Mouse (Mus musculus) CD4-positive naive resting alpha-beta T cell, adult 57 days (primary cell): Measurements from ENCODE around the gene Ykt6. TPM values are rescaled to one million over a fixed set of nuclear protein-coding genes. Genes with fewer than 3 reads are reported as not detected.

Experiments used
- total RNA-seq: library from RNA; stranded (reverse); gene quantifications from one replicate; pipeline ENCODE4 v1.2.4, GENCODE M21; 2023

The Ykt6 gene
- 65.9 TPM for total RNA-seq

GRCm38 (mm10) chr11:5955546-5956276, at the start of gene Ykt6:
TSS of gene Ykt6 (plus strand) at chr11:5955693.

GRCm38 (mm10) chr11:5949586-5950352, 5.7 kb upstream of the Ykt6 start, which contains the start of gene Gck:
TSS of gene Gck (minus strand) at chr11:5950081.

Other genes starting within 250 kb of the Ykt6 start
- 64.1 TPM for gene Mrps24, start 240.0 kb upstream of the Ykt6 start, total RNA-seq
- gene Urgcp, start 193.3 kb upstream of the Ykt6 start, total RNA-seq, result 30.3 TPM
- gene Dbnl, start 167.2 kb upstream of the Ykt6 start, total RNA-seq, result 108 TPM
- gene Pgam2, start 152.0 kb upstream of the Ykt6 start, total RNA-seq, result not detected
- gene Polm, start 117.7 kb upstream of the Ykt6 start, total RNA-seq, result 39.0 TPM
- 4.2 TPM for gene Aebp1, start 93.7 kb upstream of the Ykt6 start, total RNA-seq
- gene Pold2, start 77.4 kb upstream of the Ykt6 start, total RNA-seq, result 58.2 TPM
- gene Myl7, start 56.9 kb upstream of the Ykt6 start, total RNA-seq, result not detected
- gene Gck, start 5.6 kb upstream of the Ykt6 start, total RNA-seq, result not detected
- gene Camk2b, start 110.7 kb downstream of the Ykt6 start, total RNA-seq, result 11.5 TPM
- gene A730071L15Rik, start 244.3 kb downstream of the Ykt6 start, total RNA-seq, result 0.59 TPM
- 62.8 TPM for gene Nudcd3, start 244.7 kb downstream of the Ykt6 start, total RNA-seq